Mouse (Mus musculus) embryonic facial prominence, embryonic 11.5 days (tissue): ENCODE results near the gene Lhfp. TPM values are rescaled to one million over a fixed set of nuclear protein-coding genes. Genes with fewer than 3 reads are reported as not detected.

ENCODE experiments used
- ATAC-seq: fragments of 200-750 bp; cut with Nextera tagmentation; replicated peaks from 2 replicates; pipeline ENCODE4 v1.8.0; 2017; ENCODE audit warnings: low read depth; ENCODE audit not compliant: insufficient number of reproducible peaks, low FRiP score, low TSS enrichment
- DNase-seq: peaks from one replicate; pipeline ENCODE4 v3.0.0-alpha.2; 2015; ENCODE audit warnings: low spot score
- H3K27ac ChIP-seq: fragments of 300-500 bp; sonication (generic); replicated peaks from 2 replicates; pipeline ENCODE4 v1.5.1; 2014; ENCODE audit warnings: mild to moderate bottlenecking, low read depth, low read length, control low read depth
- H3K27me3 ChIP-seq: fragments of 300-500 bp; sonication (generic); 2 replicates; pipeline ENCODE4 v1.6.1; 2014; ENCODE audit warnings: mild to moderate bottlenecking, low read length, moderate library complexity, mixed read lengths; ENCODE audit not compliant: control insufficient read depth, insufficient read depth
- H3K36me3 ChIP-seq: fragments of 300-500 bp; sonication (generic); replicated peaks from 2 replicates; pipeline ENCODE4 v1.6.1; 2014; ENCODE audit warnings: low read depth, mild to moderate bottlenecking, low read length, moderate library complexity, mixed read lengths; ENCODE audit not compliant: control insufficient read depth, insufficient read depth
- H3K4me1 ChIP-seq: fragments of 300-500 bp; sonication (generic); 2 replicates; pipeline ENCODE4 v1.6.1; 2014; ENCODE audit warnings: low read length, mixed read lengths; ENCODE audit not compliant: control insufficient read depth, insufficient read depth
- H3K4me2 ChIP-seq: fragments of 300-500 bp; sonication (generic); 2 replicates; pipeline ENCODE4 v1.6.1; 2014; ENCODE audit warnings: low read depth, mild to moderate bottlenecking, control low read depth, low read length, moderate library complexity
- H3K4me3 ChIP-seq: fragments of 300-500 bp; sonication (generic); 2 replicates; pipeline ENCODE4 v1.5.1; 2014; ENCODE audit warnings: low read depth, low read length, control low read depth
- H3K9ac ChIP-seq: fragments of 300-500 bp; sonication (generic); replicated peaks from 2 replicates; pipeline ENCODE4 v1.6.1; 2014; ENCODE audit warnings: mild to moderate bottlenecking, control low read depth, low read length
- H3K9me3 ChIP-seq: fragments of 300-500 bp; sonication (generic); replicated peaks from 2 replicates; pipeline ENCODE4 v1.6.1; 2016; ENCODE audit warnings: mild to moderate bottlenecking, low read length, inconsistent platforms, mixed read lengths; ENCODE audit not compliant: control insufficient read depth
- WGBS: fragments of 180-500 bp; shearing (Covaris S2); extraction: QIAGEN DNeasy Blood & Tissue Kit; methylation state at CpG from one replicate; pipeline ENCODE4 v1.1.7; 2014; 5-methylcytosine and 5-hydroxymethylcytosine counted together
- polyA plus RNA-seq: library from polyadenylated mRNA; unstranded; fragments of >200 nt; fragmentation: Nextera tagmentation; extraction: Ambion mirVana; gene quantifications from 2 replicates; pipeline ENCODE4 v1.2.1, GENCODE M21; 2014

The Lhfp gene
- polyA plus RNA-seq, 1 experiment from 2014 or later = 29.2 TPM

- ATAC-seq = no peak
- H3K9me3 ChIP-seq = no peaks in the 10 kb centered on the region
These were observed 207.0 kb downstream of the Lhfp start for GRCm38 (mm10) chr3:53248158-53248874.

GRCm38 (mm10) chr3:53252556-53252955, 211.2 kb downstream of the Lhfp start:
- no peaks in the 10 kb centered on the region for H3K36me3 ChIP-seq
- no peak overlapping the region for H3K4me3 ChIP-seq
- DNase-seq (no peak), ATAC-seq (no peak)
- no peak overlapping the region for H3K4me2 ChIP-seq
- no peaks in the 10 kb centered on the region for H3K9me3 ChIP-seq
- H3K4me1 ChIP-seq = no peaks in the 10 kb centered on the region
- no peak overlapping the region for H3K27ac ChIP-seq
- H3K9ac ChIP-seq = no peak overlapping the region
- 88% methylated on average over 5 of the region's 5 CpGs for WGBS
- no peaks in the 10 kb centered on the region for H3K27me3 ChIP-seq

More at GRCm38 (mm10) chr3:53248158-53248874, 207.0 kb downstream of the Lhfp start:
- no peak for DNase-seq
- no peak overlapping the region for H3K4me3 ChIP-seq
- no peak overlapping the region for H3K9ac ChIP-seq
- H3K4me1 ChIP-seq = no peaks in the 10 kb centered on the region
- H3K4me2 ChIP-seq = no peak overlapping the region
- no peak overlapping the region for H3K27ac ChIP-seq
- 24% methylated on average over 10 of the region's 10 CpGs for WGBS
- H3K36me3 ChIP-seq = no peaks in the 10 kb centered on the region
- no peaks in the 10 kb centered on the region for H3K27me3 ChIP-seq

GRCm38 (mm10) chr3:53253223-53253832, 212.0 kb downstream of the Lhfp start:
- no peaks in the 10 kb centered on the region for H3K27me3 ChIP-seq
- no peaks in the 10 kb centered on the region for H3K36me3 ChIP-seq
- H3K9me3 ChIP-seq = no peaks in the 10 kb centered on the region
- peak; percentile 42 for DNase-seq
- no peak overlapping the region for H3K27ac ChIP-seq
- H3K4me3 ChIP-seq = no peak overlapping the region
- no peak overlapping the region for H3K9ac ChIP-seq
- no peaks in the 10 kb centered on the region for H3K4me1 ChIP-seq
- no peak overlapping the region for H3K4me2 ChIP-seq
- 36% methylated on average over 5 of the region's 5 CpGs for WGBS
- ATAC-seq = no peak

GRCm38 (mm10) chr3:53258657-53259158, 217.4 kb downstream of the Lhfp start:
- Histone ChIP-seq H3K4me3 (no peak overlapping the region), H3K27ac (no peak overlapping the region), H3K36me3 (no peaks in the 10 kb centered on the region), H3K4me2 (no peak overlapping the region), H3K27me3 (no peaks in the 10 kb centered on the region), H3K4me1 (no peaks in the 10 kb centered on the region), H3K9me3 (no peaks in the 10 kb centered on the region), H3K9ac (no peak overlapping the region)
- ATAC-seq (no peak), DNase-seq (no peak)
- 59% methylated on average over 7 of the region's 7 CpGs for WGBS

GRCm38 (mm10) chr3:53266116-53266515, 224.8 kb downstream of the Lhfp start:
- Histone ChIP-seq H3K4me3 (no peak overlapping the region), H3K27ac (no peak overlapping the region), H3K4me2 (no peak overlapping the region), H3K9me3 (no peaks in the 10 kb centered on the region), H3K4me1 (no peaks in the 10 kb centered on the region), H3K27me3 (no peaks in the 10 kb centered on the region), H3K9ac (no peak overlapping the region), H3K36me3 (no peaks in the 10 kb centered on the region)
- WGBS = 86% methylated on average over 6 of the region's 6 CpGs
- DNase-seq (no peak), ATAC-seq (no peak)

- Histone ChIP-seq H3K4me3 (no peak overlapping the region), H3K9me3 (no peaks in the 10 kb centered on the region), H3K27me3 (no peaks in the 10 kb centered on the region), H3K4me1 (no peaks in the 10 kb centered on the region), H3K27ac (no peak overlapping the region), H3K9ac (no peak overlapping the region), H3K4me2 (no peak overlapping the region), H3K36me3 (no peaks in the 10 kb centered on the region)
- ATAC-seq (no peak), DNase-seq (no peak)
- WGBS = 85% methylated on average over 3 of the region's 3 CpGs
These were observed 225.7 kb downstream of the Lhfp start for GRCm38 (mm10) chr3:53267046-53267445.

- no peaks in the 10 kb centered on the region for H3K36me3 ChIP-seq
- no peak overlapping the region for H3K4me2 ChIP-seq
- WGBS = 94% methylated on average over 3 of the region's 3 CpGs
- DNase-seq (no peak), ATAC-seq (no peak)
- no peaks in the 10 kb centered on the region for H3K27me3 ChIP-seq
- H3K9me3 ChIP-seq = no peaks in the 10 kb centered on the region
- no peak overlapping the region for H3K27ac ChIP-seq
- H3K9ac ChIP-seq = no peak overlapping the region
- no peak overlapping the region for H3K4me3 ChIP-seq
- no peaks in the 10 kb centered on the region for H3K4me1 ChIP-seq
These were observed 231.9 kb downstream of the Lhfp start for GRCm38 (mm10) chr3:53273220-53273619.

GRCm38 (mm10) chr3:53277993-53278392, 236.7 kb downstream of the Lhfp start:
- Histone ChIP-seq H3K4me3 (no peak overlapping the region), H3K9ac (no peak overlapping the region), H3K36me3 (no peaks in the 10 kb centered on the region), H3K27ac (no peak overlapping the region), H3K27me3 (no peaks in the 10 kb centered on the region), H3K4me2 (no peak overlapping the region), H3K9me3 (no peaks in the 10 kb centered on the region), H3K4me1 (no peaks in the 10 kb centered on the region)
- WGBS = 77% methylated on average over 2 of the region's 2 CpGs
- DNase-seq = no peak
- ATAC-seq = no peak
